Mouse (Mus musculus): Measurements from ENCODE around the gene Gm45234. TPM values are rescaled to one million over a fixed set of nuclear protein-coding genes. Genes with fewer than 3 reads are reported as not detected.

Gm45234 gene
- total and polyA plus RNA-seq, 3 experiments = not detected

DNA sequence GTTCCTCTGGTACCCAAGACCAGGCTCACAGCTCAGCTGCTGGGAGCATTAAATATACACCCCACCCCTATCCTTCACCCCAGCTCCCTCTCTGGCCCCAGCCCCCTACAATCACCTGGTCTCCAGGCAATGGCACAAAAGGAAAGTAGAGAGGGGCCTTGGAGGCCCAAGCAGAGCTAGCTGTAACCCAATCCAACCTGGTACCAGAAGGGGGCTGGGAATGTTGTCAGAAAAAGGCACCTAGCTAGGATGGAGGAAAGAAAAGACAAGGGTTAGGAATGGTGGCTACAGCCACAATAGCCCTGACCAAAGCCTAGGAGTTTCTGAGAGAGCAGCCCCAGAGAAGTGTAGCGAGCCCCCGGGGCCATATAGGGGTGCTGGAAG is 3.0 kb upstream of the Gm45234 start:
- no peaks in the 10 kb centered on the region for H3K36me3 ChIP-seq (replicated peaks)
- no peak overlapping the region; the same call in 1 of the 2 replicates for H3K4me3 ChIP-seq (ENCODE audit: low read depth, low read length)
- H3K4me1 ChIP-seq (ENCODE audit: insufficient read depth, low read depth, low read length) = peaks cover 38% of the 10 kb centered on the region
- no peaks in the 10 kb centered on the region for H3K9me3 ChIP-seq (replicated peaks)
- DNase-seq (ENCODE audit: low spot score) (no peak), ATAC-seq (ENCODE audit: extremely low read depth, insufficient number of reproducible peaks, low FRiP score, poor library complexity, severe bottlenecking) (no peak)
- H3K27me3 ChIP-seq (ENCODE audit: insufficient read depth, low read length) = peaks cover 66% of the 10 kb centered on the region
- TF ChIP-seq GATA2 (IDR thresholded peaks at IDR 0.05; ENCODE audit: borderline replicate concordance, low read depth, low read length) = no peak
- TF ChIP-seq POLR2AphosphoS5 (IDR thresholded peaks at IDR 0.05; ENCODE audit: insufficient replicate concordance, low read depth, low read length) = no peak
- TF ChIP-seq CTCF (IDR thresholded peaks at IDR 0.05; ENCODE audit: low read depth, low read length) = no peak
- TF ChIP-seq GATA1 (IDR thresholded peaks at IDR 0.05; ENCODE audit: borderline replicate concordance, low read length) = no peak
- TF ChIP-seq TAL1 (conservative IDR thresholded peaks at IDR 0.05; ENCODE audit: low read depth, low read length) = no peak

DNA sequence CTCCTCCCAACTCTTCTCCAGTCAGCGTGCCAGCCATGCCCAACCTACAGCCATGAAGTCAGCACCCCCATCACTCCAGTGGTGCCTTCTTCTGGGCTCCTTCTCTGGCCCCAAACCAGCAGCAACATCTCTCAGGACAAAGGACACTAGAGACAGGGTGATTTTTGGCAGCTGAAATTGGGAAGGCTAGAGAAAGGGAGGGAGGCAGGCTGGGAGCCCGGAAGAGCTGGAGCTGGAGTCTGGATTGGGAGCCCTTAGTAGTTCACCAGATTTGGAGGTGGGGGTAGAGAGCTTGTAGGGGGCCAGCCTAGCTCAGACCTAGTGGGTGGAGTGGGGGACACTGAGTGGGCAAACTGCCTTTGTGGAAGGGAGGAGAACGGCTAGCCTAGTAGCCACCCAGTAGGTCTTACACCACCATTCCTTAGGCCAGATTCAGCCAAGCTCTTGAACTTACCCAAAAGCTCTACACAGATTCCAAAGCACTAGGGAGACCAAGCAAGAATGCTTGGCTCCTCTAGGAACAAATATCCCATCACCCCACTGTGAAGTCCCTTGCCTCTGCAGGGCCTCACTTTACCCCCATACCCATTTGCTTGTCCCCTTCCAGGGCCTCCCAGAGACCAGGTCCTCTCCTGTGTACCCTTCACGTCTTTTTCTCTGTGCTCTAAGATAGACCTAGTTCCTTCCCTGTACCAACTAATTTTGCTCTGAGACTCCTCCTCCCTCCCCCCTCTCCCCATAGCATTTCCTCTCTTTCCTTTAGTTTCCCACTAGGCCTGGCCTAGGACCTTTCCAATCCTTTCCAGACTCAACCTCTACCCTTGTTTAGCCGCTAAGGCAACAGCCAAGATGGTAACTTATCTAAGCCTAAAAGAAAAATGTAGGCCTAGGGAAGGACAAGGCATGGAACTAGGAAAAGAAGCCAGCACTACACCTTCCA is 2.4 kb upstream of the Gm45234 start:
- Histone ChIP-seq H3K9me3 (replicated peaks) (no peaks in the 10 kb centered on the region), H3K27me3 (ENCODE audit: insufficient read depth, low read length) (peaks cover 64% of the 10 kb centered on the region), H3K4me1 (ENCODE audit: insufficient read depth, low read depth, low read length) (peaks cover 38% of the 10 kb centered on the region), H3K36me3 (replicated peaks) (no peaks in the 10 kb centered on the region), H3K4me3 (ENCODE audit: low read depth, low read length) (no peak overlapping the region)
- DNase-seq (ENCODE audit: low spot score) (no peak), ATAC-seq (ENCODE audit: extremely low read depth, insufficient number of reproducible peaks, low FRiP score, poor library complexity, severe bottlenecking) (no peak)
- TF ChIP-seq CTCF (IDR thresholded peaks at IDR 0.05; ENCODE audit: low read depth, low read length) = no peak
- no peak for TF ChIP-seq TAL1 (conservative IDR thresholded peaks at IDR 0.05; ENCODE audit: low read depth, low read length)
- no peak for TF ChIP-seq POLR2AphosphoS5 (IDR thresholded peaks at IDR 0.05; ENCODE audit: insufficient replicate concordance, low read depth, low read length)
- no peak for TF ChIP-seq GATA1 (IDR thresholded peaks at IDR 0.05; ENCODE audit: borderline replicate concordance, low read length)
- TF ChIP-seq GATA2 (IDR thresholded peaks at IDR 0.05; ENCODE audit: borderline replicate concordance, low read depth, low read length) = no peak

DNA sequence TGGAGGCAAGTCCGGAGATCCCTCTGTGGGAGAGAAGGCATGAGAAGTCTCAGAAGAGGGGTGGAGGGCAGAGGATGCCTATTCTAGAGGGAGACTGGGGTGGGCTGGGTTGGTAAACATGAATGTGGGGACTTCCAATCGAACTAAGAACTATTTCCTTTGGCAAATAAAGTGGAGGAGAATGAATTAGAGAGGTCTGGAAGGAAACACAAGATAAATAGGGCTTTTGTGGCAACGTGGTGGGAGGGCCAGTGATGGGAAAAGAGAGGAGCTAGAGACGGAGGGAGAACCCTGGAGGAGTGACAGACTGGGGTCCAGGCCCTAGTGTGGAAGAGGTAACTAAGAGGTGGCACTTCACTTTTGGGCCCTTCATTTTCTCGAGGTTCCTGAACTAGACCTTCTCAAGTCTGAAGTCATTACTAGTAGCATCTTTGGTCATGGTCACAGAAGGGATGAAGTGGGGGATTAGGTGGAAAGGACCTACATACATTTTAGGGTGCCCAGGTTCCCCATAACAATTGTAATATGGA is 1.6 kb upstream of the Gm45234 start:
- no peaks in the 10 kb centered on the region for H3K9me3 ChIP-seq (replicated peaks)

DNA sequence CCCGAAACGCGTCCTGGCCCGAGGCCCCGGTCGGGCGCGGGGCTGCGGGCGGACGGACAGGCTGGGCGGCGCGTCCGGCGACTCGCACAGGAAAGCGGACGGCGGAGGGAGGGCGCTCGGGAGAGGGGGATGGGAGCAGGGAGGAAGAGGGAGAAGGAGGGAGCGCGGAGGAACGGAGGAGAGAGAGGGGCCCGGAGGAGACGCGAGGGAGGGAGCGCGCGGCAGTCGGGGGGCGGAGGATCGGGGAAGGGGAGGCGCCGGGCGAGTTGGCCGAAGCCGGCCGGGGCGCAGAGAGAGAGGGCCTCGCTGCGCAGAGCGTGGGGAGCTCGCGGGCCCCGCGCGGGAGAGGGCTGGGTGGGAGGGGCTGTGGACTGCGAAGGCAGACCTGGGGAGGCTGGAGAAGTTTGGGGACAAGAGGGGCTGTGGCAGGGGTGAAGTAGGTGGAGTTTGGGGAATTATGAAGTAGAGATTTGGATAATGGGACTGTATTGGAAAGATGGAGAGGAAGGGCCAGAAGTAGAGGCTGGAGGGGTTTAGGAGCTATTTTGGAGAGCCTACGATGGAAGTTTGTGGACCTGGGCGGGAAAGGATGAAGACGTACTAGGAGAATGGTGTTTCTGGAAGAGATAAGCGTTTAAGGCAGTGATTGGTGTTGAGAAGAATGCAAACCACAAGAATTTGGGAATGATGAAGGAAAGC is 980 bp upstream of the Gm45234 start:
- Histone ChIP-seq H3K4me1 (ENCODE audit: insufficient read depth, low read depth, low read length) (peaks cover 38% of the 10 kb centered on the region), H3K27me3 (ENCODE audit: insufficient read depth, low read length) (peaks cover 60% of the 10 kb centered on the region), H3K36me3 (replicated peaks) (no peaks in the 10 kb centered on the region), H3K9me3 (replicated peaks) (no peaks in the 10 kb centered on the region), H3K4me3 (ENCODE audit: low read depth, low read length) (peak overlapping the region; percentile 74)
- ATAC-seq (ENCODE audit: extremely low read depth, insufficient number of reproducible peaks, low FRiP score, poor library complexity, severe bottlenecking) (peak; percentile 40), DNase-seq (ENCODE audit: low spot score) (peak; percentile 58)
- TF ChIP-seq GATA1 (IDR thresholded peaks at IDR 0.05; ENCODE audit: borderline replicate concordance, low read length) (no peak), CTCF (IDR thresholded peaks at IDR 0.05; ENCODE audit: low read depth, low read length) (no peak), GATA2 (IDR thresholded peaks at IDR 0.05; ENCODE audit: borderline replicate concordance, low read depth, low read length) (no peak), POLR2AphosphoS5 (IDR thresholded peaks at IDR 0.05; ENCODE audit: insufficient replicate concordance, low read depth, low read length) (no peak), TAL1 (conservative IDR thresholded peaks at IDR 0.05; ENCODE audit: low read depth, low read length) (no peak)

More for the DNA sequence above, 1.6 kb upstream of the Gm45234 start:
- Histone ChIP-seq H3K4me3 (ENCODE audit: low read depth, low read length) (no peak overlapping the region), H3K27me3 (ENCODE audit: insufficient read depth, low read length) (peaks cover 57% of the 10 kb centered on the region), H3K36me3 (replicated peaks) (no peaks in the 10 kb centered on the region), H3K4me1 (ENCODE audit: insufficient read depth, low read depth, low read length) (peaks cover 38% of the 10 kb centered on the region)
- DNase-seq (ENCODE audit: low spot score) = no peak
- TF ChIP-seq CTCF (IDR thresholded peaks at IDR 0.05; ENCODE audit: low read depth, low read length) = no peak
- no peak for TF ChIP-seq GATA2 (IDR thresholded peaks at IDR 0.05; ENCODE audit: borderline replicate concordance, low read depth, low read length)
- no peak for TF ChIP-seq POLR2AphosphoS5 (IDR thresholded peaks at IDR 0.05; ENCODE audit: insufficient replicate concordance, low read depth, low read length)
- TF ChIP-seq TAL1 (conservative IDR thresholded peaks at IDR 0.05; ENCODE audit: low read depth, low read length) = no peak
- no peak for TF ChIP-seq GATA1 (IDR thresholded peaks at IDR 0.05; ENCODE audit: borderline replicate concordance, low read length)
- no peak for ATAC-seq (ENCODE audit: extremely low read depth, insufficient number of reproducible peaks, low FRiP score, poor library complexity, severe bottlenecking)

DNA sequence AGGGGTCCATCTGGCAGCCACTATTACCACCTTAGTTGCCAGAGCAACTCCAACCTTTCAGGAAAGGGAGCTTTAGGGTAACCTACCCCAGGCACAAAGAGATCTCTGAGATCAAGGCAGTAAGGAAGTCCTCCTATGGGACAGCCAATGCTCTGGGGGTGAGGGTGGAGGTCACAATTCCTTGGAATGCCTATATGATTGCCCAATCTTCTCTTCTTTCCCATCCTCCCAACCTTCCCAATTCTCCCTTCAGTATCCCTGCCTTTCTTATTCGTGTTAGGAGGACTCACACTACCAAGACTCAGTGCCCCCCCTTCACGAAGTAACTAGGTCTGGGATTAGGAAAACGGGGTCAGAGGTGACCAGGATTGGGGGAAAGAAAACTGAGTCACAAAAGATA is 515 bp downstream of the Gm45234 start:
- peaks cover 41% of the 10 kb centered on the region for H3K4me1 ChIP-seq (ENCODE audit: insufficient read depth, low read depth, low read length)
- no peak for DNase-seq (ENCODE audit: low spot score)
- H3K27me3 ChIP-seq (ENCODE audit: insufficient read depth, low read length) = peaks cover 47% of the 10 kb centered on the region
- ATAC-seq (ENCODE audit: extremely low read depth, insufficient number of reproducible peaks, low FRiP score, poor library complexity, severe bottlenecking) = no peak
- no peaks in the 10 kb centered on the region for H3K36me3 ChIP-seq (replicated peaks)
- TF ChIP-seq CTCF (IDR thresholded peaks at IDR 0.05; ENCODE audit: low read depth, low read length) (no peak), GATA2 (IDR thresholded peaks at IDR 0.05; ENCODE audit: borderline replicate concordance, low read depth, low read length) (no peak), GATA1 (IDR thresholded peaks at IDR 0.05; ENCODE audit: borderline replicate concordance, low read length) (no peak), POLR2AphosphoS5 (IDR thresholded peaks at IDR 0.05; ENCODE audit: insufficient replicate concordance, low read depth, low read length) (no peak), TAL1 (conservative IDR thresholded peaks at IDR 0.05; ENCODE audit: low read depth, low read length) (no peak)
- H3K9me3 ChIP-seq (replicated peaks) = no peaks in the 10 kb centered on the region
- H3K4me3 ChIP-seq (ENCODE audit: low read depth, low read length) = no peak overlapping the region; the same call in 1 of the 2 replicates
